Mouse (Mus musculus): ENCODE results near the gene Vmn2r90. TPM values are rescaled to one million over a fixed set of nuclear protein-coding genes. Genes with fewer than 3 reads are reported as not detected.

The Vmn2r90 gene
- 0.22 TPM in 1 of 2 replicates, not detected in the other for total RNA-seq (2023)

GRCm38 (mm10) chr17:17703447-17703846 lies at the start of gene Vmn2r90:
Vmn2r90 (plus strand) TSS chr17:17703747.

Other genes with a start within 250 kb of the Vmn2r90 start
- gene Lnpep, start 78.7 kb upstream of the Vmn2r90 start, total RNA-seq (2023), result 124 and 135 TPM in 2 replicates
- gene Spaca6, start 123.4 kb downstream of the Vmn2r90 start, total RNA-seq (2023), result 1.5 TPM in 2 replicates
- 0.18 TPM in 1 of 2 replicates, not detected in the other for gene Has1, start 151.5 kb downstream of the Vmn2r90 start, total RNA-seq (2023)
- 229 and 276 TPM in 2 replicates for gene Fpr1, start 180.2 kb downstream of the Vmn2r90 start, total RNA-seq (2023)
- 358 and 406 TPM in 2 replicates for gene Fpr2, start 184.1 kb downstream of the Vmn2r90 start, total RNA-seq (2023)
- 0.51 TPM in 1 of 2 replicates, not detected in the other for gene Fpr3, start 184.1 kb downstream of the Vmn2r90 start, total RNA-seq (2023)

Measured in neutrophil, adult 65 days (primary cell).